Mouse (Mus musculus): Measurements from ENCODE around the gene Gars. TPM values are rescaled to one million over a fixed set of nuclear protein-coding genes. Genes with fewer than 3 reads are reported as not detected.

The Gars gene
- polyA plus RNA-seq, 1 experiment, result 4.4 TPM

DNA sequence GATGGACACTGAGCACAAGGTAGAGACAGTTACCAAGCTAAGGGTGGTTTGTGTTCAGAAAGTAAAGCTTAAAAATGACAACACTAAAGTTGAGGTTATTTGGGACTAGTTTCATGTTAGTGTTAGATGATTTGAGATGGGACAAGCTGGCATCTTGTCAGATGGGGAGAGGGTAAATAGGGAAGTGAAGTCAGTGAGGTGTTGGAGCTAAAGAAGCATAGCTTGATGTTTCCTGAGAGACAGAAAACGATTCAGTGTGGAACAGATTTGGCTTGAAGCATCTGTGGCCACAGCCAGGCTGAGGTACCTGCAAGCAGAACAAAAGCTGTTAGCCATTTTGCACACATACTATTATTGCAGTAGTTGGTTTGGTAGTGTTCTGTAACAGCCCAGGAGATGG is 7.5 kb downstream of the Gars start:
- no peak for TF ChIP-seq TAL1 (IDR thresholded peaks at IDR 0.05; ENCODE audit: low read length)
- TF ChIP-seq GATA1 (IDR thresholded peaks at IDR 0.05; ENCODE audit: low read length), result no peak
- H3K4me1 ChIP-seq (ENCODE audit: control insufficient read depth), result peaks cover 13% of the 10 kb centered on the region
- no peak overlapping the region for H3K4me3 ChIP-seq (replicated peaks)
- peaks cover 77% of the 10 kb centered on the region for H3K36me3 ChIP-seq (ENCODE audit: control insufficient read depth)
- H3K9me3 ChIP-seq (ENCODE audit: control insufficient read depth, low read length), result no peaks in the 10 kb centered on the region
- no peaks in the 10 kb centered on the region for H3K27me3 ChIP-seq (ENCODE audit: control insufficient read depth)

DNA sequence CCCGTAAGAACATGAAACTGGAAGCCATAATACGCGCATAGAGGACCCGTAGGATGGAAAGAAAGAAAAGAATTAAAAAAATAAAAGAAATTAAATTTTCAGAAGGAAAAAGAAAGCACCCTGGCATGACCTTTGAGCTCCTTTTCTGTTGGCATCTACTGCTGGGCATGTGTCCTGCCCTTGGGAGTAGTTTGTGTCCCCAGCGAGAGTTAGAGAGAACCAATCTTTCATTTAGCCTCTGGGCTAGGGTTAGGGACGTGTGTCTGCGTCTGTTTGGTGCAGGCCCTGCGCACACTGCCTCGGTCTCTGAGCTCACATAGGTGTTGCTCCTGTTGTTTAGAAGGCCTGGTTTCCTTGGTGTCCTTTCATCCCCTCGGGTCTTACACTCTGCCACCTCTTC is 11.4 kb downstream of the Gars start:
- Histone ChIP-seq H3K27me3 (ENCODE audit: control insufficient read depth) (no peaks in the 10 kb centered on the region), H3K36me3 (ENCODE audit: control insufficient read depth) (peaks cover 91% of the 10 kb centered on the region), H3K4me1 (ENCODE audit: control insufficient read depth) (no peaks in the 10 kb centered on the region; the same call in 1 of the 2 replicates), H3K9me3 (ENCODE audit: control insufficient read depth, low read length) (no peaks in the 10 kb centered on the region), H3K4me3 (replicated peaks) (no peak overlapping the region)
- no peak for TF ChIP-seq TAL1 (IDR thresholded peaks at IDR 0.05; ENCODE audit: low read length)
- TF ChIP-seq GATA1 (IDR thresholded peaks at IDR 0.05; ENCODE audit: low read length), result no peak

- Histone ChIP-seq H3K36me3 (ENCODE audit: control insufficient read depth) (peaks cover 99% of the 10 kb centered on the region), H3K4me3 (replicated peaks) (no peak overlapping the region), H3K4me1 (ENCODE audit: control insufficient read depth) (no peaks in the 10 kb centered on the region; the same call in 1 of the 2 replicates), H3K27me3 (ENCODE audit: control insufficient read depth) (no peaks in the 10 kb centered on the region), H3K9me3 (ENCODE audit: control insufficient read depth, low read length) (no peaks in the 10 kb centered on the region)
- TF ChIP-seq GATA1 (IDR thresholded peaks at IDR 0.05; ENCODE audit: low read length) (no peak), TAL1 (IDR thresholded peaks at IDR 0.05; ENCODE audit: low read length) (no peak)
These were observed 16.7 kb downstream of the Gars start for GRCm38 (mm10) chr6:55054491-55054890.

DNA sequence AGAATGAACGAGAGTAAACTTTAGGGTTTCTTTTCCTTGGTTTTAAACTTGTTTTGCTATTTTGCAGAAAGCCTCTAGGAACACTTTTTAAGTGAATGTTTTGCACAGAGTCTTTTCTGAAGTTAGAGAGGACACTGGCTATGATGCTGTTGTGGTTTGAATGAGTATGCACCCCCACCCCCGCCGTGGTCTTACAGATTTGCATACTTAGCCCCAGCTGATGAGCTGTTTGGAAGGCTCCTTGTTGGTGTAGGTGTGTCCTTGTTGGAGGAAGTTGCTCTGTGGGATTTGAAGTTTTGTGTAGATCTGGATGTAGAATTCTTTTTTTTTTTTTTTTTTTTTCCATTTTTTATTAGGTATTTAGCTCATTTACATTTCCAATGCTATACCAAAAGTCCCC is 19.6 kb downstream of the Gars start:
- H3K36me3 ChIP-seq (ENCODE audit: control insufficient read depth), result peaks cover 99% of the 10 kb centered on the region
- TF ChIP-seq TAL1 (IDR thresholded peaks at IDR 0.05; ENCODE audit: low read length) (no peak), GATA1 (IDR thresholded peaks at IDR 0.05; ENCODE audit: low read length) (no peak)
- no peaks in the 10 kb centered on the region for H3K4me1 ChIP-seq (ENCODE audit: control insufficient read depth)
- no peak overlapping the region for H3K4me3 ChIP-seq (replicated peaks)
- no peaks in the 10 kb centered on the region for H3K27me3 ChIP-seq (ENCODE audit: control insufficient read depth)
- no peaks in the 10 kb centered on the region for H3K9me3 ChIP-seq (ENCODE audit: control insufficient read depth, low read length)

DNA sequence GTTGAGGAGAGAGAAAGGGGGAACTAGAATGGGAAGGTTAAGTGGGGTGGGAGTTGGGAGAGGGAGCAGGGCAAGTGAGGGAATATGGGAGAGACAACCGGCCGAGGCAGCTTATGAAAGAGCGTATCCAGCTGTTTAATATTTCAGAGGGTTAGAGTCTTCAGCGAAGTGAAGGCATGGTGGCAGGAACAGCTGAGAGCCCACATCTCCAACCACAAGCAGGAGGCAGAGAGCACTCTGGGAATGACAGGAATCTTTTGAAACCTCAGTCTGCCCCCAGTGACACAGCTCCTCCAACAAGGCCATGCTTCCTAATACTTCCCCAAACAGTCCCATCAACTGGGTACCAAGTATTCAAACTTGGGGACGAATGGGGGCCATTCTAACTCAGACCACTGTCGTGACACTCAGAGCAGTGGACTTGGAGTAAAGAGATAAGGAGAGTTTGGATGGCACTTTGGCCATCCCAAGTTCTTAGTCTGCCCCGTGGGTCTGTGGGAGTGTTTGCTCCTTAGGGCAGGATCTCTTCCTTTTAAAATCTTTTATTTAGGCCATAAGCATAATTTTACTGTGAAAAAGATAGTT is 22.5 kb downstream of the Gars start:
- H3K4me1 ChIP-seq (ENCODE audit: control insufficient read depth), result no peaks in the 10 kb centered on the region
- H3K27me3 ChIP-seq (ENCODE audit: control insufficient read depth), result no peaks in the 10 kb centered on the region
- peaks cover 100% of the 10 kb centered on the region for H3K36me3 ChIP-seq (ENCODE audit: control insufficient read depth)
- no peaks in the 10 kb centered on the region for H3K9me3 ChIP-seq (ENCODE audit: control insufficient read depth, low read length)
- H3K4me3 ChIP-seq (replicated peaks), result no peak overlapping the region
- no peak for TF ChIP-seq TAL1 (IDR thresholded peaks at IDR 0.05; ENCODE audit: low read length)

DNA sequence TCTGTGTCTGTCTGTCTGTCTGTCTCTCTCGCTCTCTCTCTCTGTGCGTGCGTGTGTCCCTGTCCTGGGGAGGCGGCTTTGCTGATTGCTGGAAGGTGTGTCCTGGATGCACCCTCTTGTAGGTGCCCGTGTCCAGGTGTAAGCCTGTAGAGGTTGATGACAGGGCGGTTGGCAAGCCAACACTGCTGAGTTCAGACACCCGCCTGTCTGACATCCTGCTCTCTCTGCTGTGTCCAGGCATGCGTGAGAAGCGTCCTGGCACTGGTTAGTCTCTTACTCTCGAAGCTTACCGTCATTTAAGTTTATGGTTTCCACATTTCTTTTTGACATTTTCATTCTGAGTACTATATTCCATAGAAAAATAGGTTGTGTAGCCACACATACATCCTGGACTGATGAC is 23.5 kb downstream of the Gars start:
- H3K4me1 ChIP-seq (ENCODE audit: control insufficient read depth), result no peaks in the 10 kb centered on the region
- no peak overlapping the region for H3K4me3 ChIP-seq (replicated peaks)
- no peaks in the 10 kb centered on the region for H3K27me3 ChIP-seq (ENCODE audit: control insufficient read depth)
- TF ChIP-seq TAL1 (IDR thresholded peaks at IDR 0.05; ENCODE audit: low read length) (no peak), GATA1 (IDR thresholded peaks at IDR 0.05; ENCODE audit: low read length) (no peak)
- H3K36me3 ChIP-seq (ENCODE audit: control insufficient read depth), result peaks cover 100% of the 10 kb centered on the region
- H3K9me3 ChIP-seq (ENCODE audit: control insufficient read depth, low read length), result no peaks in the 10 kb centered on the region

- Histone ChIP-seq H3K9me3 (ENCODE audit: control insufficient read depth, low read length) (no peaks in the 10 kb centered on the region), H3K27me3 (ENCODE audit: control insufficient read depth) (no peaks in the 10 kb centered on the region), H3K4me3 (replicated peaks) (no peak overlapping the region), H3K36me3 (ENCODE audit: control insufficient read depth) (peaks cover 99% of the 10 kb centered on the region), H3K4me1 (ENCODE audit: control insufficient read depth) (no peaks in the 10 kb centered on the region)
- no peak for TF ChIP-seq TAL1 (IDR thresholded peaks at IDR 0.05; ENCODE audit: low read length)
- no peak for TF ChIP-seq GATA1 (IDR thresholded peaks at IDR 0.05; ENCODE audit: low read length)
These were observed 24.4 kb downstream of the Gars start for GRCm38 (mm10) chr6:55062200-55062599.

- Histone ChIP-seq H3K27me3 (ENCODE audit: control insufficient read depth) (no peaks in the 10 kb centered on the region), H3K4me1 (ENCODE audit: control insufficient read depth) (no peaks in the 10 kb centered on the region), H3K36me3 (ENCODE audit: control insufficient read depth) (peaks cover 99% of the 10 kb centered on the region), H3K4me3 (replicated peaks) (no peak overlapping the region), H3K9me3 (ENCODE audit: control insufficient read depth, low read length) (no peaks in the 10 kb centered on the region)
- TF ChIP-seq GATA1 (IDR thresholded peaks at IDR 0.05; ENCODE audit: low read length) (no peak), TAL1 (IDR thresholded peaks at IDR 0.05; ENCODE audit: low read length) (no peak)
These were observed 26.1 kb downstream of the Gars start for GRCm38 (mm10) chr6:55063793-55064476.

DNA sequence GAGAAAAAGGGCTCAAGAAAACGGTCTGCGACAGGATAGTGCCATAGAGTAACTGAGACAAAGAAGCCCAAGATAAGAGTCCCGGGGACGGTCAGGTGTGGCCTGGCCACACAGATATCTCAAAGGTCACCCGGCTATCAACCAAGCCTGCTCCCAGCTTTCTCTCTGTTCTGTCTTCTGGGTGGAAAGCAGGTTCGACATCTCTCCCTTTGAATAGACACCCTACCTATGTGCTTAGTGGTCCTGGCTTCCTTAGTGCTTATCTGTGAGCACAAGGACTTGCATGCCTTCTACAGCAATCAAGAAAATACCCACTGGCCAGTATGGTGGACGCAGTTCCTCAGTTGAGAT is 26.6 kb downstream of the Gars start:
- no peak for TF ChIP-seq GATA1 (IDR thresholded peaks at IDR 0.05; ENCODE audit: low read length)
- TF ChIP-seq TAL1 (IDR thresholded peaks at IDR 0.05; ENCODE audit: low read length), result no peak
- Histone ChIP-seq H3K27me3 (ENCODE audit: control insufficient read depth) (no peaks in the 10 kb centered on the region), H3K4me3 (replicated peaks) (no peak overlapping the region), H3K4me1 (ENCODE audit: control insufficient read depth) (no peaks in the 10 kb centered on the region), H3K9me3 (ENCODE audit: control insufficient read depth, low read length) (no peaks in the 10 kb centered on the region), H3K36me3 (ENCODE audit: control insufficient read depth) (peaks cover 99% of the 10 kb centered on the region)

DNA sequence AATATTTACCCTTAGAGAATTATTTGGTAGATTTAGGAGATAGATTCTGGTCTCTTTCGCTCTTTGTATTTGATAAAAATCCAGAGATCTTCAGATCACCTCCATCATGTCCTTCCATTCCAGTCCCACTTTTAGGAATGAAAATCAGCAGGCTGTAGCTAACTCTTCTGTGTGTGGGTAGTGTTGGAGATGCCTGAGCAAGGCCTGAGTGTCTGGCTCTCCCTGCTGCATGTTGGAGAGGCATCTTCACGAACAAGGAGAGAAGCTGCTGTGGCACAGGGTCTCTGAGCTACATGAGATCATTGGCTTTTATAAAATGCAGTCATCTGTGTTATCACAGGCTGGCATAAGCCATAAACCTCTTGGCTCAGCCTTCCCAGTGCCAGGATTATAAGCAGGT is 28.1 kb downstream of the Gars start:
- TF ChIP-seq GATA1 (IDR thresholded peaks at IDR 0.05; ENCODE audit: low read length), result no peak
- no peak for TF ChIP-seq TAL1 (IDR thresholded peaks at IDR 0.05; ENCODE audit: low read length)
- H3K4me1 ChIP-seq (ENCODE audit: control insufficient read depth), result no peaks in the 10 kb centered on the region
- no peaks in the 10 kb centered on the region for H3K9me3 ChIP-seq (ENCODE audit: control insufficient read depth, low read length)
- H3K36me3 ChIP-seq (ENCODE audit: control insufficient read depth), result peaks cover 96% of the 10 kb centered on the region
- no peaks in the 10 kb centered on the region for H3K27me3 ChIP-seq (ENCODE audit: control insufficient read depth)
- no peak overlapping the region for H3K4me3 ChIP-seq (replicated peaks)
